Mouse (Mus musculus) kidney, postnatal 25 days (tissue): ENCODE data around the gene Ccpg1os.
A peak's percentile ranks its signal among the peaks of the same experiment; 100 is the strongest.

Experiments
- DNase-seq, 2 experiments: peaks; one replicate each; pipeline ENCODE4 v3.0.0; 2021; ENCODE audit warnings: mixed read lengths in 2 of 2

Ccpg1os gene

DNA sequence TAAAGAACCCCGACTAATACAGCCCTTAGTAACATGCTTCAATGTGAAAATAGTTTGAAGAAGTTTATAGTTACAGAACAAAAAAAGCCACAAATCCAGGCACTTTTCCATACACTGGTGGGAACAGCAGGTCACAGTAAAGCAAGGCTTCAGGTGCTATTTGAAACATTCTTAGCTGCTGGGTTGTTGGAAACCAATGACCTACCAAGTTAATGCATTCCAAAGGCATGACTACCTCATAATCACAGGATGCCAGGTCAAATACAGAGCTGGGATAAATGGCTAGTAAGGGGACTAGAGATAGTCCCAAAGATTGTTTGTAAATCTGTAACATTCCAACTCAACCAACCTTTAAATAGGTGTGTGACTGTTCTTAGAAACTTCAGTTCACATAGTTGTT lies 9.9 kb downstream of the Ccpg1os start:
- DNase-seq, result no peak

- DNase-seq, result no peak
Measured at GRCm38 (mm10) chr9:72974734-72975133, 10.4 kb downstream of the Ccpg1os start.

GRCm38 (mm10) chr9:72972984-72973383 lies 12.2 kb downstream of the Ccpg1os start:
- no peak for DNase-seq

- no peak for DNase-seq
Measured at GRCm38 (mm10) chr9:72972435-72972834, 12.7 kb downstream of the Ccpg1os start.

- DNase-seq, result peak; percentile 5 to 41
Measured at GRCm38 (mm10) chr9:72969874-72970273, 15.3 kb downstream of the Ccpg1os start.

GRCm38 (mm10) chr9:72968349-72969061 lies 16.7 kb downstream of the Ccpg1os start:
- DNase-seq, result peak; percentile 32 to 43

- DNase-seq, result no peak
Measured at GRCm38 (mm10) chr9:72961959-72962358, 23.2 kb downstream of the Ccpg1os start.

DNA sequence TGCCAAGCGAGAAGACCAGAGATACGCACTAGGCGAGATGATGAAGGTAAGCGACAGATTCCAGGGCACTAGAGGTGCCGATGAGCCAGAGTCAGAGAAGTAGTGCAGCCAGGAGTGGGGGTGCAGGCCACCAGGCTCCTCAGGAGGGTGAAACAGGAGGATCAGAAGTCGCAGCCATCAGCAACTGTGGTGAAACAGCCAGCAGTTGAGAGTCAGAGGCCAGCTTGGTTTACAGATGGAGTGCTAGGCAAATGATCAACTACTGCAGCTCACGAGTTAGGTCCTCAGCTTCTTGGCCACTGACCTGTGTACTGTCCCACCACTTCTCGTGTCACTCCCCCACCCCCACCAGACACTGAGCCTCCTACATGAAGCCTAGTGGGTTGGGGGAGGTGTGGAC lies 23.8 kb downstream of the Ccpg1os start:
- DNase-seq, result peak; percentile 40 to 66

- peak; percentile 81 to 92 for DNase-seq
Measured at GRCm38 (mm10) chr9:72958521-72959450, 26.4 kb downstream of the Ccpg1os start, which contains the start of the genes Dyx1c1 and Gm44503. Dyx1c1 (plus strand) TSS chr9:72958785. Gm44503 (plus strand) TSS chr9:72958852.

DNA sequence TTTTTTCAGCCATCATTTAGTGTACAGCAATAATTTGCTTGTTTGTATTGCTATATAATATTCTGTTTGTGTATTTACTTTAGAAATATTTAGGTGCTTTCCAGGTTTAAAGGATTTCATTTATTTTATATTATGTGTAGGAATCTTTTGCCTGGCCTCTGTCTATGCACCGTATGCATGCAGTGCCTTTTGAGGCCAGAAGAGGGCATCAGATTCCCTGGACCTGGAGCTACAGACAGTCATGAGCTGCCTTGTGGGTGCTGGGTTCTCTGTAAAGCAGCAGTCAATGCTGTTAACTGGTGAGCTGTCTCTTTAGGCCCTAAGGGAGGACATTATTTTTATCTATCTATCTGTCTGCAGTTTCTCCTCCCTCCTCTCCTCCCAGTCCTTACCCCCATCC lies 29.6 kb downstream of the Ccpg1os start:
- DNase-seq, result peak; percentile 47 to 62

- DNase-seq, result peak in 1 of 2 experiments; percentile 30
Measured at GRCm38 (mm10) chr9:72954746-72955145, 30.4 kb downstream of the Ccpg1os start.

- no peak for DNase-seq
Measured at GRCm38 (mm10) chr9:72949572-72949971, 35.6 kb downstream of the Ccpg1os start.

DNA sequence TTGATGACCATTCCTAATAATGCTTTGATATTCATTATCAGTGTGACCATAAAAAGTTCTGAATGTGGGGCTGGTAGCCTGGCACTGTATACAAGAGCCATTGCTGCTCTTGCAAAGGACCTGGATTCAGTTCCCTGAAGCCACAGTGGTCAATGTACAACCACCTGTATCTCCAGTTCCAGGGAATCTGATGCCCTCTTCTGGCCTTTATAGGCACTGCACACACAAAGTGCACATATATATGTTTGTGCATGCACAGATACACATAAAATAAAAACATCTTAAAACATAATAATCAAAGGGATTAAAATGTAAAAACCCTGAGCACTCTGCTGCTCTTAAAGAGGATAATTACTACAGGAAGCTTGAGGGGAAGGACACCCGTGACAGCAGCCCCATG lies 38.2 kb downstream of the Ccpg1os start:
- DNase-seq, result no peak

GRCm38 (mm10) chr9:72944286-72944685 lies 40.9 kb downstream of the Ccpg1os start:
- DNase-seq, result no peak

- no peak for DNase-seq
Measured at GRCm38 (mm10) chr9:72943424-72943823, 41.8 kb downstream of the Ccpg1os start.

DNA sequence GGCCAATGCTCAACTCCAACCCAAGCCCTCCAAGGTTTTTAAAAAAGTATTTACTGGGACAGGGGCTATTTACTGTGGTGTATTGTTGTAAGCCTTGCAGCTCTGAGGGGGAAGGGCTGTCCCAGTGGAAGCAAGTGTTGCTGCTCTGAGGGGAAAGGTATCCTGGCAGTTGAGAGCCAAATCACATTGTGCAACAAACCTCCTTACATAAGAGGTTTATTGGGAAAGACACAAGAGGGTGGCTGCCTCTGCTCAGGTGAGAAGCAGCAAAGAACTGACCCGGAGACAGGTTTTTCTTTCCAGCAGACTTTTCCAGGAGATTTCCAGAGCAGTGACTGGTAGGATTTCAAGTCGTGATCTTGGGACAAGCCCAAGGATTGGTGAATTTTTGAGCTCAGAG lies 48.9 kb downstream of the Ccpg1os start:
- no peak for DNase-seq

- DNase-seq, result no peak
Measured at GRCm38 (mm10) chr9:72935309-72935708, 49.9 kb downstream of the Ccpg1os start.

DNA sequence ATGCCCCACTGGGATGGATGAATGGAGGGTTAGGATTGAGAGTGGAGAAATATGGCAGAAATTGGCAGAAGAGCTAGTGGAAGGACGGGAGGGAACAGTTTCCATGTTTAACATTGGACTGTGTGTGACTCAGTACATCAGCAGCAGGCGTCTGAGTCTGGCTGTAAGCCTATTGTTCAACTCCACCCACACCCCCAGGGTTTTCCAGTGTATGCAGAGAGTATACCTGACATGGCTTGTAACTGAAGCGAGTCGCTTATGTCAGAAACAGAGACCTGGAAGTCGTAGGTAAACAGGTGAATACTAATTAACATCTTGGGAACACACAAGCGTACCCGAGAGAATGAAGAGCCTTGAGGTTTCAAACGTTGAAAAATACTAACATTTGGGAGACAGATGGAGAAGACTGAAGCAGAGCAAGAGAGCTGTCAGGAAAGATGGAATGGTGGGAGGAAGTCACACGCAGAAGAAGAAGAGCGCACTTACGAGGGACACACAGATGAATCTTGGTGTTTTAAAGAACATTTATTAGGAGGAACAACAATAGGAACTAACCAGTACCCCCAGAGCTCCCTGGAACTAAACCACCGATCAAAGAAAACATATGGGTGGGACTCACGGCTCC lies 53.9 kb downstream of the Ccpg1os start:
- DNase-seq, result no peak
